Mouse (Mus musculus) spleen, postnatal 36 days (tissue): ENCODE results near the gene Irx2.

Experiments
- DNase-seq, 2 experiments: peaks; one replicate each; pipeline ENCODE4 v3.0.0; 2022; ENCODE audit warnings: low spot score in 2 of 2, mixed read lengths in 1 of 2

Irx2 gene

DNA sequence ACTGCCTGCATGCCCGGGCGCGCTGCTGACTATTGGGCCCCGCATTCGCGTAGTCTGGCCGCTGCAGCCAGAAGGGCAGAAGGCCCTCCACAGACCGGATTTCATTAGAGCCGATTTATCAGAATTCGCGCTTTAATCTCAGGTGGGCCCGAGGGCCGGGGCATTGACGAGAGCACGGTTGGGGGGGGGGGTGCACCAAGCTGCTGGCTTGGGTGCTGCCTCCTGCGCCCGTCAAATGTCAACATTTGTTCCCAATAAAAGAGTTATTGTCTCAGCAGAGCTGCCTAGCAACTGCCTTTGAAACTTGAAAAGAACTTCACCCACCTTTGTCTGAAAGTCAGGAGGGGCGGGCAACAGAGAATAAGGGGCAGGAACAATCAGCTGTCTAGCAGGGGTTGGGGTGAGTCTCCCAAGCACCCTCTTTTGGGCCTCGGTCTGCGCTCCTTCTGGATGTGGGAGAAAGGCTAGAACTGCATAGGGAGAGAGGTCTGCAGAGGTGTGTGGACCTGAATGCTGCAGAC, 7.8 kb downstream of the Irx2 start:
- no peak for DNase-seq

DNA sequence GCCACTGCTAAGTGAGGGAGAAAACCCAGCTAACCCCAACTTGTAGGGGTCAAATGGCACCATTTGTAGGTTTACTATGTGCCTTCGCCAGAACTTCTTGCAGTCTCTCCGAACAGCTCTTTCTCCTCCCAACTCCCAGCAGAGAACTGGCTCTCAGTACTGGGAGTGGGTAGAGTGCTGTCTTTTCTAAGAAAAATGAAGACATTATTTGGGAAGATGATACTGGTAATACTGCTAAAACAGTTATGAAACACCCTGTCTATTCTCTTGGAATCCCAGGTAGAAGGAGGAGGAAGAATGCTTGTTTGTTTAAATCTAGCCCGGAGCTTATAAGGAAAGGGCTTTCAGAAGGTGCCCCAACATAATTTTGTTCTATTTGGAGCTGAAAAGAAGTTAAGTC, 8.9 kb downstream of the Irx2 start:
- DNase-seq: no peak

DNA sequence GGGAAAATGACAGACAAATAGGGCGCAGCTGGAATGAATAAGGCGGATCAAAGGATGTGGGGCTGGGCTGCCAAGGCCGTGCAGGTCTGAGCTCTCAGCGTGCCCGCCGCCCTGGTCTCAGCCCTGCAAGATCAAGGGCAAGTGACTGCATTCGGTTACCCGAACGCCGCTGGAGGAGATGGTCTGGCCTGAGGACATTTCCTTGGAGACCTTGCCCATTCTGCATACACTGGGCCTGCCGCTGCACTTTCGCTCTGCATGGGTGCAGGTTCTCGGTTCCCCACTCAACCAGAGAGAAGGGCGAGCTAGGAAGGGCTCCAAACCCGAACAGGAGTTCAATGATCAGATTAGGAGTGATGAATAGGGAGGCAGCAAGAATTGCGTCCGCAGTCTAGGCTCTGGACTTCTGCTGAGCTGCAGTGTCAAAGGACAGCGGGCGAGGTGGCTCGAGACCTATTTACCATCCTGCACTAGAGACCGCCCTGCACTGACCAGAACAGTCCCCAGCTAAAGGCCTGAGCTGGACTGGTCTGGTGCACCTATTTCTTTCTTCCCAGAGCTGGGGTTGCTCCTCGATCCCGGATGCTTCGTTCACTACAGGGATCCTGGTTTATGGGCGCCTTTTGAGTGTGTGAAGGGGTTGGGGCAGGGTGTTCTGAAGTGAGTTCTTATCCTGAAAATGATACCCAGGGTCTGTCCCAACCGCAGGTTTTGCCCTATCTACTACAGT, 9.9 kb downstream of the Irx2 start:
- no peak for DNase-seq

DNA sequence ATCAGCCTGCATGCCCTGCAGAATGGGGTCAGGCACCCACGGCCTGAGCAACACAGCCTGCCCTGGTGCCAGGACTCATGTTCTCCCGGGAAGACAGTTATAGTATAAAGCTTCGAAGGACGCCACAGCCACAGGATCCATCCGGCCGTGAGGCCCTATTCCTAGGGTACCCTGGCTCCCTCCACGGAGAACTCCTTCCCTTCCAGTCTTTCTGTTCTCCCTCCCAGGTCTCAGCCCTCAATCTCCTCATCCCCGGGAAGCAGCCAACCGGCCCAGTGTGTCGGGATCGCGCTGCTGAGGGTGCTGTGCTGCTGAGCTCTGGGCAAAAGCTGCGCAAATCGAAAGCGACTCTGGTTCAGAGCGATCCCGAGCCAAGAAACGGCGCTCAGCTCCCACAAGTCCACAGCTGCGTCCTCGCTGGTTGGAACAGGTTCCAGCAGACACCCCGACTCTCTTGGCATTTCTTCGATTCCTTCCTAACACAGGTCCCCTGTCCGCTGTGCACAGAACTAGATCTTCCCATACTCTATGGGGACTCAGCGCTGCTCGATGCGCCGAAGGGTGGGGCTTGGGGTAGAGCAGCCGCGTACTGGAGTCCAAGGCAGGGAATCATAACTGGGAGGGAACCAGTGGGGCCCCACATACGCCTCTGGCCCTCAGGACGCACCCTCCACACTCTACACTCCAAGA, 11.0 kb downstream of the Irx2 start:
- no peak for DNase-seq

DNA sequence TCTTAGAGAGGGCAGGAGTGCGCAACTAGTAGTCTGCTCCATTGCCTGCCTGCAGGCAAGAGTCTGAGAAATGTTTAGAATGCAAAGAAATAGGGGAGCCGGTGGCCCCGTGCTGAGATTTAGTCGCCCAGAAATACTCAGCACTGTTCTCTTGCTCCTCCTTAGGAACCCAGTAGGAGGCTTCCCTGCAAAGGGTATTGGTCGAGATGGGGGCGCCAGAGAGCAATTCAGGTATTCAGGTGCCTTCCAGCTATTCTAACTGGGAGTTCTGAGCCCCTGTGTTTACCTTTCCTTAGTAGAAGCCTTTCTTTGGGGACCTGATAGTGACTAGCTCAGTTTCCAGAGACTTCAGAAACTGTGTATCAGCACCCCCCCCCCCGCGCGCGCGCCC, 11.5 kb downstream of the Irx2 start:
- no peak for DNase-seq

DNA sequence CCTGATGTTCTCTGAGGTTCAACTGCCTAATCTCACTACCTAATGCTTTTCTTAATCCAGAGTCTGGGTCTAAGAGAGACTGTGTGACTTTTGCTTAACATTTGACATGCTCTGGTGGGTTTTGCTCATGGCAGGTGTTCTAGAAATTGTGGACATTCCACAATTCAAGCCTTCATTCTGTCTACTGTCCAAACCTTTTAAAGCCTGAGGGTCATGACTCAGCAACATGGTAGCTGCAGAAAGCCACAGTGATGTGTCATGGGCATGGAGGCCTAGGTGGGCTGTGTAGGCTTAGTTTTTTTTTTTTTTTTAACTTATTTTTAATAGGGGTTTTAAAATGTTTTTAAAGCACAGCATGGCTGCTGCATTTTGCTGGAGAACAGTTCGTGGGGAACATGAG, 27.8 kb downstream of the Irx2 start:
- DNase-seq: no peak

DNA sequence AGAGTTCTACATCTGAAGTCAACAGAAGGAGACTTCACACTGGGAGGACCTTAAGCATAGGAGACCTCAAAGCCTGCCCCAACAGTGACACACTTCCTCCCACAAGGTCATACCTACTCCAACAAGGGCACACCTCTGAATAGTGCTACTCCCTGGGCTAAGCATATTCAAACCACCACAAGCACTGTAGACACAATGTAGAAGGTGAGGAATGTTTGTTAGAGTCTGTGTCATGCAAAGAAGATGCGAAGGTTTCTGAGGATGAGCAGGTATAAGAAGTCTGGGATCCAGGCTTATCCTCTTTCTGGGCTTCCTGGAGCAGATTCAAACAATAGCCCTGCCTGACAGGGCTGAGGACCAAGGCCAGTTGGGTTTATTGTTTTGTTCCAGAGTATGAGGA, 47.2 kb downstream of the Irx2 start:
- no peak for DNase-seq
